Mouse (Mus musculus) thymus, postnatal 4 days (tissue): ENCODE results near the gene Rbm28.
A peak's percentile ranks its signal among the peaks of the same experiment; 100 is the strongest.

Experiments
- DNase-seq: peaks from one replicate; pipeline ENCODE4 v3.0.0; 2021

Rbm28 gene

DNA sequence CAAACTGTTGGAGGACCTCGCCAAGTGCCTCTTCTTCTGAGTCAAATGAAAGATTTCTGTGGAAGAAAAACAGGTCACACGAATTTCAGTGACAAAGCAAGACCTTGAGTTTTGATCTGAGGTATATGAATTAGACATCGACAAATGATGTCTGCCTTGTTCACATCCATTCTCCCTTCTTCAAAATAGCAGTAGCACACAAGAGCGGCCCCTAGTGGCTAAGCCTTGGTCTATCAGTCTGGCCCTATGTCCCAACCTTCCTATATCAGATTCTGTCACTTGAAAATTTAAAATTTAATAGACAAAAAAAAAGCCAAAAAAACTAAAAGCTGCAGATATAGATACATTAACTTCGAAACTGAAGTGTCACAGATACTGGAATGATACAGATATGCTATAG lies 21.2 kb downstream of the Rbm28 start:
- peak; percentile 78 for DNase-seq

DNA sequence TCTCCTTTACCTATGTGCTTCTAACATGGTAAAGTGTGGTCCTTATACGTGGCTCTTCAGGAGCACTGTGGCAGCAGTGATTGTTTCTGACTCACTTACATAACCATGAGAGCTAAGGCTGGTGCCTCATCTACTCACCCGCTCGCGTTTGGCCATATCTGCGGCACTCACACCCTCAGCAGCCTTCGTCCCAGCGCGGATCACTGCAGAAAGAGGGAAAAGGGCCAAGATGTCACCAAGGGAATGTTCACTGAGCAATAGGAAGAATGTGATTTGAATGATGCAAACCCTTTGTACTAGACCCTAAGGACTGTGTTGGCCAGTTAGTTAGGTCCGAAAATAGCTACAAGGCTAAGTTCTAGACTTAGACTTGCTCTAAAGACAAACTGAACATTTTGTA lies 27.4 kb downstream of the Rbm28 start:
- no peak for DNase-seq

DNA sequence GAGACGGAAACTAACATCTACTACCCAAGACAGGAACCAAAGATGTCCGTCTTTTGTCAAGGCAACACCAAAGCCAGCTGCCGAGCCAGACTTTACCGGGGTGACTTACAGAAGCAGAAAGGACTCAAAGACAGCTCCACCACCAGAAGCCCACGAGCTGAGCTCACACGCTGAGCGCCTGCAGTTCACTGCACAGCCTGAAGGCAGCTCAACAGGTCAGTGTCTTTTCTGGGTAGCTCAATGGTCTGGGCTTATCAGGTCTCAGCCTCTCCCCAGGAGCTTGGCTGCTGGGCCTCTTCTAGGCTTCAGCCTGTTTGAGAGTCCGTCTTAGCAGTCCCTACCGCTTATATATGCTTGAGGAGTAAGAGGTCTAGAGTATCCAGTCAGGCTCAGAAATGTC lies 31.7 kb downstream of the Rbm28 start:
- DNase-seq = no peak

DNA sequence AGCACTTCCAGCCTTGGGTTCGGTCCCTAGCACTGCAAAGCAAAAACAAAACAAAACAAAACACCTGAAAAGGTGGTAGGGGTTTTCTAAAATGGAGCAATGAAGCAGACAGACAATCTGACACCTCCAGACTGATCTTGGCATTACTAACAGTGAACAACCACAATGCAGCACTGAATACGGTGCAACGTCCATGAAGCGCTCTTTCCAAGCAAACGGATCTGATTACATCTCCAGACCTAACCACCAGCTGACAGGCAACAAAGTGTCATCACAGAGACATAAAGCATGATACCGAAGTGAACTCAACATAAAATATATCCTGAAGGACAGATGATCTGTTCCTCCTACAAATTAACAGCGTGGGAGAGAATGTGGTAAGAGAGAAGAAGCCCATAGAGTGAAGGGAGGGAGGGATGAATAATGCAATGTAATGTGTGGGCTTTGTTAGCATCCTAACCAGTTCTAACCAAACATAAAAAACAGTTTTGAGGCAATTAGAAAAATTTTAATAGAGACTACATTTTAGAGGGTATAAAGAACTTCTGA lies 37.9 kb downstream of the Rbm28 start:
- no peak for DNase-seq

DNA sequence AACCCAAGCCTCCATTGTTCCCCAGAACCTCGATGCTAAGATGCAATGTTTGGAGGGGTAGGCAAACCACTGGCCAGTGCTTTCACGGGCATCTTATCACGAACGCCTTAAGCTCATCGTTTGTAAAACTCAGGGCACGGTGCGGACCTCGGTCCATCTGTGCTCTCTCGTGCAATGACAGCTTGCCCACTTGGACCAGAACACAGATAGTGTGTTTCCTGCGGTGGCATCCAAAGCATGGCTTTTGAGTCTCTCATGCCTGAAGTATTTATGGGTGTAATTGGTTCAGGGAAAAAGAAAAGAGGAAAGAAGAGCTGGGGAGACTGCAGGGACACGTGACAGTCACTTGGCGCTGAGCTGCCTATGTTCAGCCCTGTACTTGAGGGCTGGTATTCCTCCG lies 44.8 kb downstream of the Rbm28 start:
- no peak for DNase-seq

DNA sequence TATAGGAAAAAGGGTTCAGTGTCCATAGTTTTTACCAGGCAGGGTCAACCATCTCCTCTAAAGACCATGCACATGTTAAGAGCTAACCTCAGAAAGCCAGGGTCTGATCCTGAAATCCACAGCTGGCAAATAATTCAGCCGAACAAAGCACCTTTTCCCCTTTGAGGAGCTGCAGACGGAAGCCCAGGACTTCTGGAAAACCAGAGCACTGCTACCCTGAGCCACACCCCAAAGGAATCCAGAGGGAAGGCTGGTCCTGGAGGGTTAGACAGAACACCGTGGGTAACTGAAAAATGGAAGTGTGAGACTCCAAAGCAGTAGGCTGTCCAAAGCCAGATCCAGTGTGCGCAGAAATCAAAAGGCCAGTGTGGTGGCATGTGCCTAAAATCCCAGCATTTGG lies 45.8 kb downstream of the Rbm28 start:
- DNase-seq = no peak

DNA sequence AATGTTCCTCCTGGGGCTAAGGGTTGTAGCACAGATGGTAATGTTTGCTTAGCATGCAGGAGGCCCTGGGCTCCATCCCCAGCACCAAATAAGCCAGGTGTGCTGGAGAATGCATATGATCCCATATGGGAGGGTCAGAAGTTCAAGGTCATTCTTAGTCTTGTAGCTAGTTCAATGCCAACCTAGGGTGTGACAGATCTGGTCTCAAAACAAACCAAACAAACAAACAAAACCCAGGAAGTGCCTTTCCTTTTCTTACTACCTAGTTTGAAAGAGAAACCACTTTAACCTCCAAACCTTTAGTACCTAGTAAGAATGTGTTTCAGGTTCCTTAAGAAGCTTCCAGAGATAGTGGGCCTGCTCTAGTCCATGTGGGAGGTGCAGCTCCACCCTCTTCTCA lies 46.6 kb downstream of the Rbm28 start:
- DNase-seq = no peak

DNA sequence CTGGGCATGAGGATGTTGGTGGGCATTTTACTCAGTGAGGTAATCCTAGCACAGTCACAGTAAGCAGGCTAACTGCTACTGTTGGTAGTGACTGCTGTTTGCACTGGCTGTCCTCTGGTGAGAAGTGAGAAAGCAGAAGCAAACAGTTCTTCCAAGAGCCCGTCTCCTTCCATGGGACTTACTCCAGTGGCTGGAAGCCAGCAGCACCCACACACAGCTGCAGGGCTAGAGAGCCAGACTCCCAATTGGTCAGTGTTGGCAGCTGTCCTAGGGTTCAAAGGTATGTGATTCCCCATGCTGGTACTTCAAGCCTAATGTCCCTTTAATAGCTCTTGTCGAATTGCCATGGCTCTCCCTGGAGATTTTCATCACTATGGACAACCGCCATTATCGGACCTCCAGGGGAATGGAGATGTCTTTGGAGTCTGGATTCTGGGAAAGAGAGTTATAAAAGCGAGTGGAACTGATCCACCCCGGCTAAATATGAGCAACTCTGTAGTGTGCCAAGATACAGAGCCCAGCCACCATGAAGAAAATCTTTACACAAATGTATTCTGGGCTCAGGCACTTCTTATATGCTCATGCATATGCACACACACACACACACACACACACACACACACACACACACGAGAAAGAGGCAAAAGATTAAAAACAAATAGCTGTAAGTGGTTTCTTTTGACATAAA lies 47.2 kb downstream of the Rbm28 start:
- DNase-seq = no peak

DNA sequence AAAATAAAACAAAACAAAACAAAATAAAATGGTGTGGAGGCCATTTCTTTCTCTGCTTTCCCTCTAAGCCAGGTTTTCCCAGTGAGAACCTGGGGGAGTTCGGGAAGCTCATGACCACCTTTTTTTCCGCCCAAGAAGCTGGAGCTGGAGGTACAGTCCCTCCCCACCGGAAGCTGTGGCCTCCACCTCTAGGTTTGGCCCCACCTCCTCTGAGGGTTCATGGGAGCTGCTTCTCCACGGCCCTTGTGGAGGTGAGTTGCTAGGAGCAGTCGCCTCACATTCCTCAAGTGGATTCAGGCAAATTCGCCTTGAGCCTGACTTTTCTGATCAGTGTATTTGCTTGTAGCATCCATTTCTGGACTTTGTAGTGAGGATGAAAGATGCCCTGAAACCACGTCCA lies 49.0 kb downstream of the Rbm28 start:
- DNase-seq = no peak

DNA sequence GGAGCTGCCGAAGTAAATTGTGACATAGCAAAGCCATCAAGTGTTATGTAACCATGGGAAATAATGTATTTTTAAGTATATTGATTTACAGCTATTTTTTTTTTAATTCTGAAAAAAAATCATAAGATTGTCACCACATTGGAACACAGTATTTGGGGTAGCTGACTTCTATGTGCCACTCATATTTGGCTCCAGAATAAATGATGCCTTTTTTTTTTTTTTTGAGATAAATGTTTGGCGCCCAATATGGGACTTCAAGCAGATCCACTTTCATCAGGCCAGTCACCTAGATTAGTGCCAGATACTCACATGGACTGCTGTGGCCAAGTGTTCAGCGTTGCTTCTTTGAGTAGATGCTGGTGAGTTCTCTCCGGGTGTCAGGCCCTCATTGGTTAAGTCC lies 53.3 kb downstream of the Rbm28 start:
- DNase-seq = no peak

DNA sequence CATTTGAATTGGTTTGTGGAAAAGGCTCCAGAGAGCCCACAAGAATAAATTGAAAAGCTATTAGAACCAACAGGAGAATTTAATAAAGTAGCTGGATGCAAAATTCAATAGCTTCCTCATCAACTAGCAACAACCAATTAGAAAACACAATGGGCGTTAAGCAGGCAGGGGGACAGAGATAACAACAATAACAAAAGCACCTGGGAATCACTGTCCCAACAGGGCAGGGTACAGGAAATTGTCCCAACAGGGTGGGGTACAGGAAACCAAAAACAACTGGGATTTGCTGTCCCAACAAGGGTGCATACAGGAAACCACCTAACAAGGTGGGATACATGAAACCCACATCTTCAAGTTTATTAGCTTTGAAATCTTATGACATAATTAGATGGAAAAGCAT lies 56.4 kb downstream of the Rbm28 start:
- DNase-seq = no peak

DNA sequence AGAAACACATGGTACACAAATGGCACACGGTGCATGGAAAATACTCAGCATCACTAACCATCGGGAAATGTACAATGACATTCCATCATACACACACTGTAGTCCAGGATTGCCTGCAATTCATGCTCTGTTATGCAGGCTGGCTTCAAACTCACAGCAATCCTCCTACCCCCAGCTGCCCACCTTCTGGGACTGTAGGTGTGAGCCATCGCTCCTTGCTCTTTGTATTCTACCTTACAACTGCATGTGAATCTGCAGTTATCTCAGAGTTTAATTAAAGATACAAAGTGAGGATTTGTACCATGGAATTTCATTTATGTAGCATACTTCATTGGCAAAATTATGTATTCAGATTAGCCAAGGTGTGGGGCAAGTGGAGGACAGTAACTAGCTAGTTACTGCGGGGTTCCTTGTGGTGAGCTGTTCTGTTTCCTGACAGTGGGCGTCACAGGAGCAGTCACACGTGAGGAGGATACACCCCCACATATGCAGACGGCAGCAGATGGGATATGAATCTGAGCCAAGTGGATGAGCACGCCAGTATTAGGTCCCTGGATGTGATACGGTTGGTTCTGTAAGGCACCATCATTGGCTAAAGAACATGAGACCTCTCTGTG lies 63.5 kb downstream of the Rbm28 start:
- no peak for DNase-seq

DNA sequence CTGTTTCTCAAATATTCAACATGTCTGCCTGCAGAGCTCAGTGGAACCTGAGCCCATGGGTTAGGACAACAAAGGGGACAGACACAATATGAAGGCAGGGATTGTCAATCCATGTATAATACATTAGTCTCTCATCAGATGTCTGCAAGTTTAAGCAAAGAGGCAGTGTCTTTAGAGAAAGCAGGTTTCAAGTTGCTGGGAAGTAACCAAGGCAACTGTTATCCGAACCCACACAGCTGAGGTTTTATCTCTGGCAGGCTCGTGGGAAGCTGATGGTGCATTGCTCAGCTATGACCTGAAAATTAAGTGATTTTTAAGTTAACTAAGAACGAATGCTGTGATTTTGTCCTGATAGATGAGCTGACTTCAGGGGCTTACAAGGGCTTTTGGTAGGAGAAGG lies 64.4 kb downstream of the Rbm28 start:
- no peak for DNase-seq

DNA sequence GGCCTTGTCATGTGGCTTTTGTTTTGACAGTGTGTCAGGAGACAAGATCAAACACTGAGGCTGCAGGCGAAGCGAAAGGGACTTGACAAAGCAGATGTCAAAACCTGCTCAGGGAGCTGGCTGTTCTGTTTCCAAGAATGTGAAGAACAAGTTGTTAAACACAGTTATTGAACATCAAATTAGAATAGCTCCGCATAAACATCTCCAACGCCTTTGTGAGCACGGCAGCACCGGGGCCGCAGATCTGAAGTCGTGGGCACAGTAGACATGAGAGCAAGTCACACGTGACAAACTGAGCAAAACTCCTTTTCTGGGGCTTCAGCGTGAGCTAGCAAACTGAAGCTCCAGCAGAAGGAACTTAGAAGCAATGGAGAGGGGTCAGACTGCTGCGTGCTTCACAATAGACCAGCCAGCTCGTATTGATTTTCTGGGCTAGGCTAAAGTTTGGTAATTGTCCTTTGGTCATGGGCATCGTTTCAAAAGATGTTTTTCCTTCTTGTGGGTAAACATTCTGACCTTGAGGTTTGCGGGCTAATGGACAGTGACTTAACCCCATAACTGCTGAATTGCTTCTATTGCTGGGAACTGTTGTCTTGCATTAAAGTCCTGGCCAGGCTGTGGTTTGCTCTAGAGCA lies 65.2 kb downstream of the Rbm28 start:
- no peak for DNase-seq

DNA sequence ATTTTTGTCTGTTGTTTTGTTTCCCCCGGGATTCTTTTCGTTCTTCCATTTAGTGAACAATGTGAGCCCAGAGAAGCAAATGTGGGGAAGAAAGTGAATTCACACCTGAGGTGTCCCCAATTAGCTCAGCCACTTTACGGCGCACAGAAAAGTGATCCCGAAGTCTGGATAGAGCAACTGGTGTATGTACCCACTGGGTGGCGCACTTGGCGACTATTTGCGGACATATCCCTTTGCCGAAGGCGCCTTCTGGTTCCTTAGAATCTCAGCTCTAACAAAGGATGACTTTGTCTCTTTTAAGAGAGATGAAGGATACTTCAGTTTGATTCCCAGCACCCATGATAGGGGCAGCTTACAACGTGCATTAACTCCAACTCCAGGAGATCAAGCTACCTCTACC lies 71.9 kb downstream of the Rbm28 start:
- DNase-seq = peak; percentile 14

DNA sequence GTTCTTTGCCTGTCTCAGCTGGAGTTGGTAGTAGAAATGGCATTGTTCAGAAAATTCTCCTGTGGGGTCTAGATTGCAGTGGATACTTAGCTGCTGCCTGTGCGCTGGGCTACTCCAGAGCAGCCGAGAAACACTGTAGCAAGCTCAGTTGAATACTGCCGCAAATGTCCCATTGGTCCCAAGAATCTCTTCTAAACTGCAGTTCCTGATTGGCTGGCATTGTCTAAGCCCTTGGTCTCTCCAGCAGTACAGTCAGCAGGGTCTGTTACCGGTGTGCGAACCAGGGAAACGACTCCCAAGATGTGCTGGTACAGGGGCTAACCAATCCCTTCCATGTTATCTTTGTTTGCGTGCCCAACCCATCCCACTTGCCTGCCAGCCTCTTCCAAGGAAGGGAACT lies 72.6 kb downstream of the Rbm28 start:
- DNase-seq = no peak

DNA sequence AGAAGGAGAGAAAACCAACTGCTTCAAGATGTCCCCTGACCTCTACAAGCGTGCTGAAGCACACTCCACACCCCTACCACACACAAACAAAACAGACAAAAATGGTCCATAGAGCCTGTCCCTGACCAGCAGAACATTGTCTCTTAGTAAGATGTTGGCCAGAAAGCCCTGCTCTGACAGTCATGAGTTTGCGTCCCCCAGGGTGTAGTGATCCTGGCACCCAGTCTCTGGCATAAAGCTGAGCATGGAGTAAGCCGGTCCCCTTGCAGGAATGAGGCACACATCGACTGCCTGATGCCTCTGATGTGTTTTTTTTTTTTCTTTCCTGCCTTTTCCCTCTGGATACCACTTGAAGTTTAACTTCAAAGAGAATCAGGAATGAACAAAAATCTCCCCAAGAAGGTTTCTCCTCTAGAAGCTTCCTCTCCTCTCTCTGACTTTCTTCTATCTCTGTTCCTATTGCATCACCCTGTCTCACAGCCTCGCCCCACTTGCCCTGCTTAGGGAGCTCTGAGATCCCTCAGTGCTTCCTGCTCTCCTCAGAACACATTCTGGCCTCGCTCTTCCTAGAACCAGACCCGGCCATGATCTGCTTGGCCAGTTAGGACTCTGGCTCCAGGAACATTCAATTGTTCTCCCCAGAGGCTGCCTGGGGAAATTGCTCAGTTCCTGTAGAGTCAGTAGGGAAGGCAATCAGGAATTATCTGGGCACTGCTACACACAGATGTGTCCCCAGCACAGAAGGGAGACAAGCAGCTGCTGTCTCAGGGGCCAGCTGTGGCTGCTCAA lies 76.7 kb downstream of the Rbm28 start:
- no peak for DNase-seq

DNA sequence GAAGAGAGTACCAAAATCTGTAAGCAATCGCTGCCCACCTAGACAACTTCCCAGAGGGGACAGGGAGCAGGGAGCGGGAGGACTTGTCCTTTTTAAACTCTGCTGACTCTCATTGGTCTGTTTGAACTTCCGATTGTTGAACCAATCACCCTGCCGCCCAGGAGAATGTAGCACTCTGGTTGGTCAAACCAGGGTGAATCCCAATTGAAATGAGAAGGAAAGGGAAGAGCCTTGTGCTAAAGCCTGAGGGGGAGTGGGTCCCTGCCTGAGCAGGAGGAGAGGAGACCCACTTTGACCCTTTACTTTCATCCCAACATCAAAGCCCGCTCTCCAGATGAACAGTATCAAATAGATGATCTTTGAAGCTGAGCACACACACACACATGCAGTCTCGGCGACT lies 80.4 kb downstream of the Rbm28 start:
- no peak for DNase-seq

DNA sequence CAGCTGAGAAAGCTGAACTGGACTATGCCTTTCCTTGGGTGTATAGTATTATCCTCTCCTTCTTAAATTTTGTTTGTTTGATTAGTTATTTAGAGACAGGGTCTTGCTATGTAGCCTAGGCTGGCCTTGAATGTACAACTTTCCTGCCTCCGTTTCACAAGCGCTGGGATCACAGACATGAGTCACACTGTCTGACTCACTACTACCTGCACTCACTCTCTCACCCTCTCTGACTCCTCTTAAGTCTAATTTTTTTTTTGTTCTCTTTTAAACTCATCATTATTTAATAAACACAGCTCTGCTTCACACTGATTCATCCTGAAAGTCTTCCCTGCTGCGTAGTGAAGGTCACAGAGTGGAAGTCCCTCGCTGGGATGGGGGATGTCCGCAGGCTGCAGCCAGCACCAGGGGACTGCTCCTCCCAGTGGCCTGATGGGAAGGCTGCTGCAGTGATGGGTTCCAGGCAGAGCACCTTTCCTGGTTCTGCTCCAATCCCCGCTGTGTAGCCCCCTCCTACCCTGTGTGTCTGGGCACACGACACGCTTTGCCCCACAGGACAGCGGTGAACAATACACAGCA lies 81.9 kb downstream of the Rbm28 start:
- DNase-seq = no peak

DNA sequence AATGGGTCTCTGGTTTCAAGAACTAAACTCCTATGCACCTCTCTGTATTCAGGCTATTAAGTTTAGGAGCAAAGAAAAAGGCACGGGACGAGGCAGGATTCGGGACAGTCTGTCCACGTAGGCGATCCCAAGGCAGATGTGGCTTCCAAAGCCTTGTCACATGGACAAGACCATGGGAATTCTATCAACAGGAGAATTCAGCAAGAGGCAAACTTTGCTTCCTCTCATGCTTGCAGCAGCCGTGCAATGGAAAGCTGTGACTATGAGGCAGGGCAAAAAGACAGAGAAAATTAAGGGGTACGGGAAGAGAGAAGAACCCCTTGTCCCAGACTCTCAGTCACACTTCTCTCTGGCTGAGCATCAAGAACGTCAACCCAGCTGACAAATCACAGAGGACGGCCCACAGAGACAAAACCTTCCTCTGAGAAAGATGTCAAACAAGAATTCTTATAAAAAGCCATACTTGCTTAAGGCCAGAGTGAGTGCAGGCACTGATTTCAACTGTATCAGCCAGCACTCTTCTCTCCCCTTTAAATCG lies 82.9 kb downstream of the Rbm28 start:
- DNase-seq = no peak

DNA sequence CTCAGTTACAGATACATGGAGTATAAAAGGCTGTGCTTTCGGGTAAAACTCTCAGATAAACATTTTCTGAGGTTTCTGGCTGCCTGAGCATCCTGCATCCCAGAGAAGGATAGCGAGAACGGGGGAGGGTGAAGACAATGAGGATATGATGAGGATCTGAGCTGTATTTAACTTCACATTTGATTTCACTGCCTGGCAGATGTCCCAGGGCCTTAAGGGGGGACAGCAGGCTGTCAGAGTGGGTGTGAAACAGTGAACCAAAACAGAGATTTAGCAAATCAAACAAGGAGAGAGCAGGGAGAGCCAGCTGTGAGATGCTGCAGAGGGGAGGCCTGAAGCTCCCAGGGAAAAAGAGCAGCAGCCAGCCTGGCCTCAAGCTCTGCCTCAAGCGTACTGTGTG lies 85.5 kb downstream of the Rbm28 start:
- DNase-seq = no peak

DNA sequence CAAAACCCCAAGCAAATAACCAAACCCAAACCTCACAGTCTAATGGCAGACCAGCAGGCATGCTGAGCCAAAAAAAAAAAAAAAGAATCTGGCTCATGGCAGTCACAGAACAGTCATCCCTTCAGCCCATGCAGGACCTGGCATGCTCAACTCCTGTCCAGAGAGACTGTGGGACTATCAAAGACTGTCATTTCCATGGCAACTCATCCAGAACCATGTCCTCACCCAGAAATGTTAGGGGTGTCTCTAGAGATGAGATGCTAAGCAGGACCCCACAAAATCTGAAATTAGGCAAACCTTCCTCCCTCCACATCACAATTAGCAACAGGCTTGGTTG lies 90.7 kb downstream of the Rbm28 start:
- DNase-seq = no peak
